Mouse (Mus musculus) intestine, postnatal 0 days (tissue): ENCODE results near the gene Lrrc2. TPM values are rescaled to one million over a fixed set of nuclear protein-coding genes. Genes with fewer than 3 reads are reported as not detected.
A peak's percentile ranks its signal among the peaks of the same experiment; 100 is the strongest.

ENCODE experiments used
- ATAC-seq: fragments of 200-750 bp; cut with Nextera tagmentation; 2 replicates; pipeline ENCODE4 v1.8.0; 2017; ENCODE audit warnings: mild to moderate bottlenecking, moderate TSS enrichment, moderate library complexity
- H3K27ac ChIP-seq: fragments of 300-500 bp; sonication (generic); 2 replicates; pipeline ENCODE4 v1.5.1; 2014; ENCODE audit warnings: mild to moderate bottlenecking, low read depth, low read length, moderate library complexity
- H3K27me3 ChIP-seq: fragments of 300-500 bp; sonication (generic); replicated peaks from 2 replicates; pipeline ENCODE4 v1.6.1; 2014; ENCODE audit warnings: low read length, mixed read lengths; ENCODE audit not compliant: control insufficient read depth, insufficient read depth
- H3K36me3 ChIP-seq: fragments of 300-500 bp; sonication (generic); 2 replicates; pipeline ENCODE4 v1.6.1; 2014; ENCODE audit warnings: mild to moderate bottlenecking, moderate library complexity; ENCODE audit not compliant: control insufficient read depth, insufficient read depth
- H3K4me1 ChIP-seq: fragments of 300-500 bp; sonication (generic); replicated peaks from 2 replicates; pipeline ENCODE4 v1.6.1; 2014; ENCODE audit warnings: antibody characterized with exemption, low read length, mixed read lengths; ENCODE audit not compliant: control insufficient read depth, insufficient read depth
- H3K4me2 ChIP-seq: fragments of 300-500 bp; sonication (generic); replicated peaks from 2 replicates; pipeline ENCODE4 v1.6.1; 2014; ENCODE audit warnings: low read depth, mild to moderate bottlenecking, moderate library complexity
- H3K4me3 ChIP-seq: fragments of 300-500 bp; sonication (generic); 2 replicates; pipeline ENCODE4 v1.5.1; 2014; ENCODE audit warnings: low read depth, low read length
- H3K9ac ChIP-seq: fragments of 300-500 bp; sonication (generic); 2 replicates; pipeline ENCODE4 v1.6.1; 2014; ENCODE audit warnings: mild to moderate bottlenecking, low read depth, low read length
- H3K9me3 ChIP-seq: fragments of 300-500 bp; sonication (generic); 2 replicates; pipeline ENCODE4 v1.6.1; 2016; ENCODE audit warnings: mixed run types; ENCODE audit not compliant: control insufficient read depth
- CTCF ChIP-seq: sonication (generic); IDR thresholded peaks from 2 replicates; pipeline ENCODE4 v1.5.1; 2016; ENCODE audit warnings: low read depth, mild to moderate bottlenecking, control low read depth, antibody characterized with exemption, moderate library complexity
- WGBS: fragments of 180-500 bp; shearing (Covaris S2); extraction: QIAGEN DNeasy Blood & Tissue Kit; methylation state at CpG from one replicate; pipeline ENCODE4 v1.1.7; 2014; 5-methylcytosine and 5-hydroxymethylcytosine counted together
- polyA plus RNA-seq: library from polyadenylated mRNA; unstranded; fragments of >200 nt; fragmentation: Nextera tagmentation; extraction: Ambion mirVana; gene quantifications from 2 replicates; pipeline ENCODE4 v1.2.1, GENCODE M21; 2015

Lrrc2 gene
- polyA plus RNA-seq, 1 experiment from 2014 or later, result 0.23 TPM

GRCm38 (mm10) chr9:110989543-110989942, 38.2 kb downstream of the Lrrc2 start:
- Histone ChIP-seq H3K36me3 (no peaks in the 10 kb centered on the region), H3K4me2 (no peak overlapping the region), H3K4me3 (no peak overlapping the region), H3K27me3 (no peaks in the 10 kb centered on the region), H3K4me1 (no peaks in the 10 kb centered on the region), H3K27ac (no peak overlapping the region), H3K9me3 (no peaks in the 10 kb centered on the region), H3K9ac (no peak overlapping the region)
- no peak for ATAC-seq
- whole genome bisulfite sequencing, result 92% methylated on average over 2 of the region's 2 CpGs
- no peak for TF ChIP-seq CTCF

- no peaks in the 10 kb centered on the region for H3K9me3 ChIP-seq
- ATAC-seq, result no peak
- no peak within 1 kb of the TSS for H3K9ac ChIP-seq
- no peaks in the 10 kb centered on the region for H3K27me3 ChIP-seq
- H3K4me1 ChIP-seq, result no peaks in the 10 kb centered on the region
- 33% methylated on average over 6 of the region's 6 CpGs for WGBS
- H3K36me3 ChIP-seq, result no peaks in the 10 kb centered on the region
- H3K27ac ChIP-seq, result no peak within 1 kb of the TSS
- TF ChIP-seq CTCF, result no peak
- H3K4me3 ChIP-seq, result no peak within 1 kb of the TSS
- H3K4me2 ChIP-seq, result no peak within 1 kb of the TSS
Measured at GRCm38 (mm10) chr9:110990204-110990603, 38.9 kb downstream of the Lrrc2 start, which contains the start of gene Rtp3. Rtp3 (minus strand) TSS chr9:110990583.

GRCm38 (mm10) chr9:110993281-110993709, 42.0 kb downstream of the Lrrc2 start:
- Histone ChIP-seq H3K27ac (no peak overlapping the region), H3K4me3 (no peak overlapping the region), H3K9me3 (no peaks in the 10 kb centered on the region), H3K27me3 (no peaks in the 10 kb centered on the region), H3K4me1 (no peaks in the 10 kb centered on the region), H3K36me3 (no peaks in the 10 kb centered on the region), H3K9ac (no peak overlapping the region), H3K4me2 (no peak overlapping the region)
- TF ChIP-seq CTCF, result no peak
- ATAC-seq, result peak; percentile 43; the same call in 1 of the 2 replicates
- WGBS, result 12% methylated on average over 3 of the region's 3 CpGs

- Histone ChIP-seq H3K9me3 (no peaks in the 10 kb centered on the region), H3K4me3 (peak overlapping the region; percentile 33), H3K4me1 (peaks cover 5% of the 10 kb centered on the region), H3K4me2 (peak overlapping the region; percentile 62), H3K9ac (0 out of 2 replicates have a peak overlapping the region, but pooled peaks have one; percentile 18), H3K27ac (peak overlapping the region; percentile 58; the same call in 1 of the 2 replicates), H3K27me3 (no peaks in the 10 kb centered on the region), H3K36me3 (no peaks in the 10 kb centered on the region)
- TF ChIP-seq CTCF, result peak; percentile 68
- peak; percentile 71 for ATAC-seq
- 5% methylated on average over 13 of the region's 13 CpGs for WGBS
Measured at GRCm38 (mm10) chr9:110994716-110995172, 43.4 kb downstream of the Lrrc2 start.

- peak; percentile 100 for TF ChIP-seq CTCF
Measured at GRCm38 (mm10) chr9:110997245-110997644, 45.9 kb downstream of the Lrrc2 start.

GRCm38 (mm10) chr9:110999056-110999455, 47.7 kb downstream of the Lrrc2 start:
- Histone ChIP-seq H3K4me3 (no peak overlapping the region), H3K27ac (peak overlapping the region; percentile 37), H3K4me1 (peaks cover 11% of the 10 kb centered on the region), H3K27me3 (no peaks in the 10 kb centered on the region), H3K36me3 (no peaks in the 10 kb centered on the region), H3K9ac (no peak overlapping the region), H3K9me3 (no peaks in the 10 kb centered on the region), H3K4me2 (no peak overlapping the region)
- no peak for ATAC-seq
- TF ChIP-seq CTCF, result no peak
- WGBS, result 77% methylated on average over 2 of the region's 2 CpGs

More at GRCm38 (mm10) chr9:110997245-110997644, 45.9 kb downstream of the Lrrc2 start:
- Histone ChIP-seq H3K4me2 (no peak overlapping the region), H3K27ac (no peak overlapping the region), H3K4me3 (no peak overlapping the region), H3K36me3 (no peaks in the 10 kb centered on the region), H3K4me1 (peaks cover 8% of the 10 kb centered on the region), H3K27me3 (no peaks in the 10 kb centered on the region), H3K9ac (no peak overlapping the region), H3K9me3 (no peaks in the 10 kb centered on the region)
- 0 out of 2 replicates have a peak, but pooled peaks have one; percentile 24 for ATAC-seq
- 3% methylated on average over 5 of the region's 5 CpGs for WGBS
